Mouse (Mus musculus) stomach, embryonic 14.5 days (tissue): ENCODE measurements around the gene Arhgdib. TPM values are rescaled to one million over a fixed set of nuclear protein-coding genes. Genes with fewer than 3 reads are reported as not detected.
"Not testable (repeated sequence)": the region's sequence is repeated elsewhere in the genome, so short reads cannot be mapped to it uniquely, and the experiment has no call there.

Experiments
- ATAC-seq: fragments of 200-750 bp; cut with Nextera tagmentation; 2 replicates; pipeline ENCODE4 v1.8.0; 2017; ENCODE audit warnings: low read depth, moderate TSS enrichment; ENCODE audit not compliant: insufficient number of reproducible peaks, insufficient read depth, low FRiP score
- H3K27ac ChIP-seq: fragments of 300-500 bp; sonication (generic); 2 replicates; pipeline ENCODE4 v1.5.1; 2014; ENCODE audit warnings: mild to moderate bottlenecking, low read length, moderate library complexity, mixed read lengths
- H3K27me3 ChIP-seq: fragments of 300-500 bp; sonication (generic); 2 replicates; pipeline ENCODE4 v1.6.1; 2014; ENCODE audit warnings: low read length, control low read depth, mixed read lengths; ENCODE audit not compliant: control insufficient read depth, insufficient read depth
- H3K36me3 ChIP-seq: fragments of 300-500 bp; sonication (generic); 2 replicates; pipeline ENCODE4 v1.6.1; 2014; ENCODE audit warnings: mild to moderate bottlenecking, control low read depth, low read length, moderate library complexity, mixed read lengths; ENCODE audit not compliant: control insufficient read depth, insufficient read depth
- H3K4me1 ChIP-seq: fragments of 300-500 bp; sonication (generic); 2 replicates; pipeline ENCODE4 v1.6.1; 2014; ENCODE audit warnings: low read length, control low read depth, mixed read lengths; ENCODE audit not compliant: control insufficient read depth, insufficient read depth
- H3K4me2 ChIP-seq: fragments of 300-500 bp; sonication (generic); replicated peaks from 2 replicates; pipeline ENCODE4 v1.6.1; 2014; ENCODE audit warnings: low read depth, low read length, control low read depth
- H3K4me3 ChIP-seq: fragments of 300-500 bp; sonication (generic); 2 replicates; pipeline ENCODE4 v1.5.1; 2014; ENCODE audit warnings: low read depth, low read length, control low read depth
- H3K9ac ChIP-seq: fragments of 300-500 bp; sonication (generic); replicated peaks from 2 replicates; pipeline ENCODE4 v1.6.1; 2014; ENCODE audit warnings: low read depth, mild to moderate bottlenecking, control low read depth, low read length, moderate library complexity, mixed read lengths
- H3K9me3 ChIP-seq: fragments of 300-500 bp; sonication (generic); 2 replicates; pipeline ENCODE4 v1.6.1; 2016; ENCODE audit warnings: low read depth, low read length, control low read depth; ENCODE audit not compliant: control insufficient read depth
- WGBS: fragments of 180-500 bp; shearing (Covaris S2); extraction: QIAGEN DNeasy Blood & Tissue Kit; methylation state at CpG from one replicate; pipeline ENCODE4 v1.1.7; 2014; 5-methylcytosine and 5-hydroxymethylcytosine counted together
- polyA plus RNA-seq: library from polyadenylated mRNA; unstranded; fragments of >200 nt; fragmentation: Nextera tagmentation; extraction: Ambion mirVana; gene quantifications from 2 replicates; pipeline ENCODE4 v1.2.1, GENCODE M21; 2014

Gene Arhgdib
- polyA plus RNA-seq, 1 experiment from 2014 or later, result 58.0 TPM

- Histone ChIP-seq H3K36me3 (no peaks in the 10 kb centered on the region), H3K4me2 (no peak overlapping the region), H3K4me1 (peaks cover 7% of the 10 kb centered on the region; the same call in 1 of the 2 replicates), H3K4me3 (no peak overlapping the region), H3K27me3 (no peaks in the 10 kb centered on the region), H3K9me3 (no peaks in the 10 kb centered on the region), H3K27ac (peak overlapping the region; percentile 24; the same call in 1 of the 2 replicates), H3K9ac (no peak overlapping the region; the same call in 1 of the 2 replicates)
- ATAC-seq, result peak; percentile 63; the same call in 1 of the 2 replicates
- WGBS, result 28% methylated on average over 3 of the region's 3 CpGs
Observed at GRCm38 (mm10) chr6:136980331-136980746, 38.6 kb upstream of the Arhgdib start.

GRCm38 (mm10) chr6:136979274-136980082, 37.8 kb upstream of the Arhgdib start:
- WGBS, result 80% methylated on average over 23 of the region's 23 CpGs
- H3K4me2 ChIP-seq, result no peak overlapping the region
- no peak overlapping the region for H3K27ac ChIP-seq

GRCm38 (mm10) chr6:136968877-136969276, 27.2 kb upstream of the Arhgdib start:
- H3K9me3 ChIP-seq, ATAC-seq, H3K4me2 ChIP-seq, H3K4me1 ChIP-seq, H3K27me3 ChIP-seq, H3K27ac ChIP-seq, H3K4me3 ChIP-seq, H3K36me3 ChIP-seq, H3K9ac ChIP-seq: not testable (repeated sequence)
- WGBS, result 15% methylated on average over 3 of the region's 4 CpGs

More at GRCm38 (mm10) chr6:136979274-136980082, 37.8 kb upstream of the Arhgdib start:
- Histone ChIP-seq H3K27me3 (no peaks in the 10 kb centered on the region), H3K4me1 (0 out of 2 replicates have a peak, but pooled peaks cover 4% of the 10 kb centered on the region), H3K9ac (no peak overlapping the region), H3K4me3 (no peak overlapping the region), H3K9me3 (no peaks in the 10 kb centered on the region), H3K36me3 (no peaks in the 10 kb centered on the region)
- no peak for ATAC-seq

GRCm38 (mm10) chr6:136967466-136967865, 25.8 kb upstream of the Arhgdib start:
- no peaks in the 10 kb centered on the region for H3K36me3 ChIP-seq
- no peak overlapping the region for H3K4me3 ChIP-seq
- no peak overlapping the region for H3K4me2 ChIP-seq
- no peak overlapping the region for H3K27ac ChIP-seq
- H3K4me1 ChIP-seq, result no peaks in the 10 kb centered on the region
- no peak overlapping the region for H3K9ac ChIP-seq
- H3K27me3 ChIP-seq, result no peaks in the 10 kb centered on the region
- ATAC-seq, result no peak
- 72% methylated on average over 4 of the region's 4 CpGs for WGBS
- H3K9me3 ChIP-seq, result no peaks in the 10 kb centered on the region

GRCm38 (mm10) chr6:136965912-136966311, 24.2 kb upstream of the Arhgdib start:
- no peak overlapping the region for H3K4me3 ChIP-seq
- H3K4me2 ChIP-seq, result no peak overlapping the region
- no peaks in the 10 kb centered on the region for H3K4me1 ChIP-seq
- H3K9ac ChIP-seq, result no peak overlapping the region
- no peaks in the 10 kb centered on the region for H3K36me3 ChIP-seq
- no peak for ATAC-seq
- H3K27me3 ChIP-seq, result no peaks in the 10 kb centered on the region
- 66% methylated on average over 10 of the region's 10 CpGs for WGBS
- no peaks in the 10 kb centered on the region for H3K9me3 ChIP-seq
- no peak overlapping the region for H3K27ac ChIP-seq

- Histone ChIP-seq H3K27ac (no peak overlapping the region), H3K4me1 (no peaks in the 10 kb centered on the region), H3K9me3 (no peaks in the 10 kb centered on the region), H3K27me3 (no peaks in the 10 kb centered on the region), H3K4me3 (no peak overlapping the region), H3K36me3 (no peaks in the 10 kb centered on the region), H3K9ac (no peak overlapping the region), H3K4me2 (no peak overlapping the region)
- no peak for ATAC-seq
- 62% methylated on average over 13 of the region's 13 CpGs for WGBS
Observed at GRCm38 (mm10) chr6:136964609-136965510, 23.2 kb upstream of the Arhgdib start.

GRCm38 (mm10) chr6:136962957-136963356, 21.3 kb upstream of the Arhgdib start:
- Histone ChIP-seq H3K9me3 (no peaks in the 10 kb centered on the region), H3K4me1 (no peaks in the 10 kb centered on the region), H3K4me3 (no peak overlapping the region), H3K4me2 (no peak overlapping the region), H3K9ac (no peak overlapping the region), H3K36me3 (no peaks in the 10 kb centered on the region), H3K27ac (no peak overlapping the region), H3K27me3 (no peaks in the 10 kb centered on the region)
- WGBS, result 75% methylated on average over 11 of the region's 11 CpGs
- no peak for ATAC-seq

- Histone ChIP-seq H3K36me3 (no peaks in the 10 kb centered on the region), H3K4me3 (no peak overlapping the region), H3K9ac (no peak overlapping the region), H3K4me2 (no peak overlapping the region), H3K27ac (no peak overlapping the region), H3K9me3 (no peaks in the 10 kb centered on the region), H3K4me1 (no peaks in the 10 kb centered on the region), H3K27me3 (no peaks in the 10 kb centered on the region)
- 48% methylated on average over 11 of the region's 11 CpGs for whole genome bisulfite sequencing
- ATAC-seq, result no peak
Observed at GRCm38 (mm10) chr6:136959131-136959530, 17.4 kb upstream of the Arhgdib start.
